Comparison of ENCODE assay signal across 30 mouse cellular contexts in genomic region chr2:144078897-144079296, GRCm38 (mm10). TPM values are rescaled to one million over a fixed set of nuclear protein-coding genes. Genes with fewer than 3 reads are reported as not detected.
DNase-seq lines count a peak whose midpoint lies in the region; ATAC-seq and TF ChIP-seq lines count a peak whose summit lies in the region.
"Had no signal": no experiment of that assay in that cellular context is flagged by ENCODE, and none has a peak within 500 bp of the region (broad histone marks: within the 10 kb centered on the region; RNA-seq: fewer than 3 reads in every experiment).

No protein-coding gene starts in this region.

- H3K9ac ChIP-seq in intestine, embryonic 14.5 days (ENCODE audit: low read length): no peak overlapping the region
- H3K9ac ChIP-seq in intestine, embryonic 15.5 days: no peak overlapping the region
- H3K9ac ChIP-seq in intestine, postnatal 0 days (ENCODE audit: low read depth, low read length): no peak overlapping the region
- H3K9ac ChIP-seq: embryonic facial prominence, embryonic 13.5 days; embryonic facial prominence, embryonic 15.5 days; forebrain, embryonic 12.5 days had no signal

- H3K36me3 ChIP-seq in intestine, embryonic 14.5 days (ENCODE audit: control insufficient read depth, insufficient read depth, low read length): no peaks in the 10 kb centered on the region
- no peaks in the 10 kb centered on the region for H3K36me3 ChIP-seq in intestine, embryonic 15.5 days
- H3K36me3 ChIP-seq in intestine, postnatal 0 days (ENCODE audit: control insufficient read depth, insufficient read depth): no peaks in the 10 kb centered on the region
- H3K36me3 ChIP-seq in small intestine, adult 2 months (ENCODE audit: control insufficient read depth, insufficient read depth, low read length): no peaks in the 10 kb centered on the region
- H3K36me3 ChIP-seq: embryonic facial prominence, embryonic 13.5 days; embryonic facial prominence, embryonic 15.5 days; forebrain, embryonic 10.5 days; forebrain, embryonic 12.5 days had no signal

- no peak overlapping the region for H3K27ac ChIP-seq in intestine, embryonic 14.5 days (ENCODE audit: low read depth)
- H3K27ac ChIP-seq in intestine, embryonic 15.5 days: peak overlapping the region; percentile 71
- H3K27ac ChIP-seq in intestine, postnatal 0 days (ENCODE audit: low read depth, low read length): peak overlapping the region; percentile 62
- peak overlapping the region; percentile 80 for H3K27ac ChIP-seq in small intestine, adult 2 months (ENCODE audit: insufficient read depth, low read depth, low read length)
- H3K27ac ChIP-seq: embryonic facial prominence, embryonic 13.5 days; embryonic facial prominence, embryonic 15.5 days; forebrain, embryonic 10.5 days; forebrain, embryonic 12.5 days had no signal

- no peaks in the 10 kb centered on the region for H3K4me1 ChIP-seq in intestine, embryonic 14.5 days (replicated peaks; ENCODE audit: control insufficient read depth, insufficient read depth, low read length)
- H3K4me1 ChIP-seq in intestine, embryonic 15.5 days (replicated peaks): no peaks in the 10 kb centered on the region
- H3K4me1 ChIP-seq in intestine, postnatal 0 days (replicated peaks; ENCODE audit: control insufficient read depth, insufficient read depth, low read length): peaks cover 10% of the 10 kb centered on the region; the same call in 1 of the 2 replicates
- H3K4me1 ChIP-seq in small intestine, adult 2 months (ENCODE audit: control insufficient read depth, insufficient read depth, insufficient read length, low read length): peaks cover 20% of the 10 kb centered on the region
- H3K4me1 ChIP-seq: embryonic facial prominence, embryonic 13.5 days; embryonic facial prominence, embryonic 15.5 days; forebrain, embryonic 12.5 days had no signal

- WGBS in intestine, embryonic 14.5 days: 40% methylated on average over 3 of the region's 3 CpGs
- 43% methylated on average over 3 of the region's 3 CpGs for WGBS in intestine, embryonic 15.5 days
- 27% methylated on average over 3 of the region's 3 CpGs for WGBS in intestine, postnatal 0 days
- 28% methylated on average over 3 of the region's 3 CpGs for WGBS in small intestine, adult 2 months

- no peaks in the 10 kb centered on the region for H3K27me3 ChIP-seq in intestine, embryonic 14.5 days (replicated peaks; ENCODE audit: control insufficient read depth, insufficient read depth, low read length)
- H3K27me3 ChIP-seq in intestine, embryonic 15.5 days (replicated peaks): no peaks in the 10 kb centered on the region
- no peaks in the 10 kb centered on the region for H3K27me3 ChIP-seq in intestine, postnatal 0 days (replicated peaks; ENCODE audit: control insufficient read depth, insufficient read depth, low read length)
- no peaks in the 10 kb centered on the region for H3K27me3 ChIP-seq in small intestine, adult 2 months (ENCODE audit: control insufficient read depth, insufficient read depth, low read length)
- H3K27me3 ChIP-seq: embryonic facial prominence, embryonic 13.5 days; embryonic facial prominence, embryonic 15.5 days; forebrain, embryonic 12.5 days had no signal

- H3K4me2 ChIP-seq in intestine, embryonic 14.5 days (ENCODE audit: low read length): no peak overlapping the region
- no peak overlapping the region for H3K4me2 ChIP-seq in intestine, embryonic 15.5 days (replicated peaks)
- H3K4me2 ChIP-seq in intestine, postnatal 0 days (replicated peaks; ENCODE audit: low read depth): peak overlapping the region; percentile 6; the same call in 1 of the 2 replicates
- H3K4me2 ChIP-seq: embryonic facial prominence, embryonic 13.5 days; embryonic facial prominence, embryonic 15.5 days; forebrain, embryonic 12.5 days had no signal

- no peak overlapping the region for H3K4me3 ChIP-seq in intestine, embryonic 14.5 days (ENCODE audit: low read depth, low read length)
- no peak overlapping the region for H3K4me3 ChIP-seq in intestine, embryonic 15.5 days (replicated peaks)
- no peak overlapping the region for H3K4me3 ChIP-seq in intestine, postnatal 0 days (ENCODE audit: low read depth, low read length)
- no peak overlapping the region; the same call in 1 of the 2 replicates for H3K4me3 ChIP-seq in small intestine, adult 2 months (ENCODE audit: low read depth, low read length)
- H3K4me3 ChIP-seq: embryonic facial prominence, embryonic 13.5 days; embryonic facial prominence, embryonic 15.5 days; erythroblast, embryonic 14.5 days; forebrain, embryonic 10.5 days; forebrain, embryonic 12.5 days had no signal

- H3K9me3 ChIP-seq in intestine, embryonic 14.5 days (ENCODE audit: control insufficient read depth, low read length): no peaks in the 10 kb centered on the region
- no peaks in the 10 kb centered on the region for H3K9me3 ChIP-seq in intestine, embryonic 15.5 days
- H3K9me3 ChIP-seq in intestine, postnatal 0 days (ENCODE audit: control insufficient read depth): no peaks in the 10 kb centered on the region
- H3K9me3 ChIP-seq: embryonic facial prominence, embryonic 13.5 days; embryonic facial prominence, embryonic 15.5 days; forebrain, embryonic 10.5 days; forebrain, embryonic 12.5 days had no signal

- ATAC-seq in intestine, embryonic 14.5 days (replicated peaks; ENCODE audit: low FRiP score, low TSS enrichment, low read depth): peak; percentile 61
- peak; percentile 91 for ATAC-seq in intestine, embryonic 15.5 days
- peak; percentile 84 for ATAC-seq in intestine, postnatal 0 days
- ATAC-seq: forebrain, embryonic 14.5 days had no signal

- intact Hi-C loops in left cerebral cortex, postnatal 36 days (cut with DNase I): no loop called here
- intact Hi-C loops in gastrocnemius, postnatal 14 days (cut with DNase I; ENCODE audit: low total_unique reads): no loop called here

- DNase-seq in intestine, embryonic 14.5 days (ENCODE audit: low spot score): no peak
- no peak for DNase-seq in left cerebral cortex, postnatal 36 days (ENCODE audit: low spot score in 2 of 2)
- no peak for DNase-seq in gastrocnemius, postnatal 14 days
- no peak for DNase-seq in lung, postnatal 36 days
- DNase-seq: adrenal gland, adult 2 months; adrenal gland, postnatal 10 days; adrenal gland, postnatal 25 days; cerebellum, adult 11 months; cerebellum, adult 18-20 months; cerebellum, adult 8-10 months; cerebellum, adult 9-11 months; cerebellum, postnatal 14 days; cerebellum, postnatal 36 days; embryo, embryonic 11 days had no signal

- no peak for TF ChIP-seq CTCF in intestine, postnatal 0 days (IDR thresholded peaks at IDR 0.05; ENCODE audit: low read depth)
- TF ChIP-seq CTCF in small intestine, adult 2 months (IDR thresholded peaks at IDR 0.05; ENCODE audit: extremely low read depth, insufficient read length, insufficient replicate concordance, low read depth, low read length): no peak

- TF ChIP-seq POLR2A in small intestine, adult 2 months (IDR thresholded peaks at IDR 0.05; ENCODE audit: low read depth, low read length): no peak

RNA-seq across cellular contexts. Expression of gene Banf2, which starts 46.0 kb away (rescaled TPM):
- not detected in 2 replicates for polyA plus RNA-seq in intestine, embryonic 14.5 days (2014; fragmentation: Nextera tagmentation; extraction: Ambion mirVana)
- polyA plus RNA-seq in intestine, embryonic 15.5 days (2015; fragmentation: Nextera tagmentation; extraction: Ambion mirVana): 0.55 TPM in 1 of 2 replicates, not detected in the other
- polyA plus RNA-seq in intestine, postnatal 0 days (2015; fragmentation: Nextera tagmentation; extraction: Ambion mirVana): not detected in 2 replicates
- polyA plus RNA-seq in small intestine, adult 2 months (2012; rRNA removed): not detected in 2 replicates
- total RNA-seq in left cerebral cortex, postnatal 36 days (2021): not detected
- total RNA-seq in gastrocnemius, postnatal 14 days (2021): not detected
- total RNA-seq: adrenal gland, adult 2 months; adrenal gland, postnatal 10 days; adrenal gland, postnatal 25 days; adrenal gland, postnatal 4 days; common myeloid progenitor, adult 5-6 weeks; ES-E14; MEL had no signal
- polyA plus RNA-seq: adrenal gland, adult 2 months; brain, embryonic 14.5 days; C2C12; embryonic facial prominence, embryonic 11.5 days; embryonic facial prominence, embryonic 13.5 days; embryonic facial prominence, embryonic 15.5 days; erythroblast, embryonic 14.5 days; forebrain, embryonic 10.5 days; forebrain, embryonic 12.5 days; forebrain, embryonic 14.5 days had no signal
